Mouse (Mus musculus) heart, adult 2 months (tissue): ENCODE data around the gene Zmiz2.

Experiments
- CTCF ChIP-seq: fragments of 200-600 bp; IDR thresholded peaks from 2 replicates; pipeline ENCODE4 v1.8.1; 2022; ENCODE audit warnings: antibody characterized with exemption, mild to moderate bottlenecking, moderate library complexity
- POLR2A ChIP-seq: fragments of 200-500 bp; IDR thresholded peaks from 2 replicates; pipeline ENCODE4 v1.6.1; 2011; ENCODE audit warnings: mild to moderate bottlenecking, low read depth, low read length, control low read depth; ENCODE audit not compliant: insufficient read depth

GRCm38 (mm10) chr11:6436442-6436841 lies 47.6 kb downstream of the Zmiz2 start:
- TF ChIP-seq POLR2A (no peak), CTCF (peak; percentile 70)
